Mouse (Mus musculus): ENCODE measurements around the gene Klhdc3.
A peak's percentile ranks its signal among the peaks of the same experiment; 100 is the strongest.

The Klhdc3 gene

DNA sequence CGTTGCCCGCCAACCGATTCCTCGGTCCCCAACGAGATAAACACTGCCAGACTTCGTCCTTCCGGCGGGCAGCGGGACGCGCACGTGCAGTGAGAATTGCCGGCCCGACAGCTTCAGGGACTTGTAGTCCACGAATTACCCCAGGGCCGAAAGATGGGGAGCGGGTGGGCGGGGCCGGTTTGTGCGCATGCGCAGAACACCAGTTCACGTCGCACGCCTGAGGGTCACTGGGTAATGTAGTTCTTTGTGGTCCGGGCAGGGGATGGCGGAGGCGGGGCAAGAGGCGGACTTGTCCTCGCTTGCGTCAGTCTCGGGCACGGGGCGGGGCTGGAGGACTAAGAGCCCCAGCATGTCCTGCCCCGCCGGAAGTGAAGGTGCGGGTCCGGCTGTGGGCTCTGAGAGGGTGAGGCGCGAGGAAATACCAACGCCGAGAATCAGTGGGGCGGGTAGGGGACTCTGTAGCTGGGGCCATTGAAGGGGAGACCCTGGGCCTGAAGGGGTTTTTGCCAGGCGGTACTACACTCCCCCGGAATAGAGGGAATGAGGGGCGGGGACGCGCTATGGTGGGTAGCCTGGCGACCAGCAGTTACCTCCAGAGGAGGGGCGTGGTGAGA lies at the start of gene Klhdc3:
TSS of gene Klhdc3 (minus strand) at position 155 of the 614 bp plus-strand sequence.
- DNase-seq = peak; percentile 99

DNA sequence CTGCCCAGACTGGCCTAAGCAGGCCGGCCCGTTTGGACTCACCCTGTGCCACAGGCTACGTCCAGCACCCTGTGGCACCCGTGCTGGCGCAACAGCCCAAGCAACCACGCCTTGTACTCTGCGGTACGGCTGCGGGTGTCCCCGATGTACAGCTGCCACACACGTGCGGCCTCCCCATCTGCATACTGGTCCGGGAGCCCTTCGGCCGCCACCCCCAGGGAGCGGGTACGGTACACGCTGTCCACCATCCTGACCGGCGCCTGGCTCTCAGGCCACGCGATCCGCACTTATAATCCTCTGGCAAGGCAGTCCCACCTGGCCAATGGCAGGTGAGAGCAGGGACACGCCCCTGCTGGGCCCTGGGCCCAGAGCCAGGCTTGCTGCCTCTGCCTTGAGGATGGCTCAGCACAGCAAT lies 48.2 kb upstream of the Klhdc3 start, which contains the start of gene Gnmt:
TSS of gene Gnmt (minus strand) at position 265 of the 415 bp plus-strand sequence.
- DNase-seq = no peak

GRCm38 (mm10) chr17:46728496-46728895 lies 47.8 kb upstream of the Klhdc3 start:
- DNase-seq = no peak

DNA sequence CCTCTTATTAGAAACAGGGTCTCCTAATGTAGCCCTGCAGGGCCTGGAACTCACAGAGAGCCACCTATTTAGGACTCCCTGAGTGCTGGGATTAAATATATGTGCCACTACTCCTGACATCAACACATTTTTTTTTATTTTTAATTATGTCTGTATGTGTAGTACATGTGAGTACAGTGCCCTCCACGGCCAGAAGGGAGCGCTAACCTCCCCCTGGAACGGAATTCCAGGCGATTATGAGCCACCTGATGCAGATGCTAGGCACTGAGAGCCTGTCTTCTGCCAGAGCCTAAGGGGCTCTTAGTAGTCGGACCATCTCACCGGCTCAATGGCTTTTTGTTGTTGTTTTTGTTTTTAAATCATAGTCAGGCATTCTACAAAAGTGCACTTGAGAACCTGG lies 47.3 kb upstream of the Klhdc3 start:
- DNase-seq = peak; percentile 42

GRCm38 (mm10) chr17:46727271-46727670 lies 46.6 kb upstream of the Klhdc3 start:
- DNase-seq = no peak

- no peak for DNase-seq
Observed at GRCm38 (mm10) chr17:46725731-46726645, 45.3 kb upstream of the Klhdc3 start.

GRCm38 (mm10) chr17:46725273-46725672 lies 44.6 kb upstream of the Klhdc3 start:
- no peak for DNase-seq

- no peak for DNase-seq
Observed at GRCm38 (mm10) chr17:46724477-46725084, 43.9 kb upstream of the Klhdc3 start.

- DNase-seq = no peak
Observed at GRCm38 (mm10) chr17:46721077-46721476, 40.4 kb upstream of the Klhdc3 start.

DNA sequence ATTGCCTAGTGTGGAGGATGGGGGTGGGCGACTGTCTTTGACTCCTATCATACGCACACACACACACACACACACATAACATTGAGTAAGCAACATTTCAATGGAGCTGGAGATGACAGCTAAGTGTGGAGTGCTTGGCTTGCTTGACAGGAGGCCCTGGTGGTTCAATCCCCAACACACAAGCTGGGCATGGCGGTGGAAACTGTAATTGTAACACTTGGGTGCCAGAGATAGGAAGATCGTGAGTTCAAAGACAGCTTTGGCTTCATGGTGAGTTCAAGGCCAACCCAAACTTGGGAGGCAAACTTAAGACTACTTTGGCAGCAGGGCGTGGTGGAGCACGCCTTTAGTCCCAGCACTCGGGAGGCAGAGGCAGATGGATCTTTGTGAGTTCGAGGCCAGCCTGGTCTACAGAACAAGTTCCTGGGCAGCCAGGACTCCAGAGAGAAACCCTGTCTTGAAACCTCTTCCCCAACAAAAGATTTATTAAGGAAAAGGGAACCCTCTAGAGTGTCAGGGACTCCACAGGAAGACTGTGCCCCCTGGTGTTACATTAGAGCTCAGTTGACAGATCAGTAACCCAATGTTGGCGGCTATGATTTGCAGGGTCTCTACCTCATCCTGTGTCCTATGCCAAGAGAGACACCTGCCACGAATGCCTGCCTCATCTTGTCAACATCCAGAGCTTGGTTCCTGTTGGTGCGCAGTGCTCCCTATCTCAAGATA lies 34.2 kb upstream of the Klhdc3 start:
- DNase-seq = no peak

DNA sequence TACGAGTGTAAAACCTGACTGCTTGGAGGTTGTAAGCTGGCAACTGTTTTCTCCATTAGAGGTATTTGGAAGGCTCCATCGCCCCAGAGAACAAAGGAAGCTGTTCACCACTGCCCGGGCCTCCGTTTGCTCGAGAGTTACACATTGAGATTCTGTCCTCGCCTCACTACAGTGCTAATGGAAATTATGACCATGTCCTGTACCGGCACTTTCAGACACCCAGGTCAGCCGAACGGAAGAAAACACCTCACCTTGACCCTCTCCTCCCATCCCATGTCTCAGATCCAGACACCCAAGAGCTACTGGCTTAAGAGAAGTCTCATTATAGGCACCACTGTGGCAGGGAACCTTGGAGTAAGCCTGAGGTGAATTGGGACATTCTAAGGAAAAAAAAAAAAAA lies 33.1 kb upstream of the Klhdc3 start:
- DNase-seq = no peak

GRCm38 (mm10) chr17:46712442-46712841 lies 31.7 kb upstream of the Klhdc3 start:
- no peak for DNase-seq

DNA sequence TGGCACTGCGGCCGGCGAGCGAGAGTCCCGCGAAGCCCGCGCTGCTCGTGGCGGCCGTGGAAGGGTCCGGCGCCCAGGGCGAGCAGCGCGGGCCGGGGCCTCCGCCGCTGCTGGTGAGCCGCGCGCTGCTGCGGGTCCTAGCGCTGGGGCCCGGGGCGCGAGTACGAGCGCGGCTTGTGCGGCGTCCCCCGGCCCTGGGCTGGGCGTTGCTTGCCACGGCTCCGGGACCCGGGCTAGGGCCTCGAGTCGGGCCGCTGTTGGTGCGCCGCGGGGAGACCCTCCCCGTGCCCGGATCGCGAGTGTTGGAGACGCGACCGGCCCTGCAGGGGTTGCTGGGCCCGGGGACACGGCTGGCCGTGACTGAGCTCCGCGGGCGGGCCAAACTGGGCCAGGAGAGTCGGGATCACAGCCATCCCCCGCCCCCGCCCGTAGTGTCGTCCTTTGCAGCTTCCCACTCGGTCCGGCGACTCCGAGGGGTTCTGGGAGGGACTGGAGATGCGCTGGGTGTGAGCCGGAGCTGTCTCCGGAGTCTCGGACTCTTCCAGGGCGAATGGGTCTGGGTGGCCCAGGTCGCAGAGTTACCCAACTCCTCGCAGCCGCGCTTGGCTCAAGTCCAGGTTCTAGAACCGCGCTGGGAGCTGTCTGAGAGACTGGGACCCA lies 31.0 kb upstream of the Klhdc3 start:
- DNase-seq = peak; percentile 50

GRCm38 (mm10) chr17:46710959-46711597 lies 30.4 kb upstream of the Klhdc3 start, which contains the start of gene Pex6:
Gene Pex6 (plus strand): TSS chr17:46711463.
- peak; percentile 95 for DNase-seq

DNA sequence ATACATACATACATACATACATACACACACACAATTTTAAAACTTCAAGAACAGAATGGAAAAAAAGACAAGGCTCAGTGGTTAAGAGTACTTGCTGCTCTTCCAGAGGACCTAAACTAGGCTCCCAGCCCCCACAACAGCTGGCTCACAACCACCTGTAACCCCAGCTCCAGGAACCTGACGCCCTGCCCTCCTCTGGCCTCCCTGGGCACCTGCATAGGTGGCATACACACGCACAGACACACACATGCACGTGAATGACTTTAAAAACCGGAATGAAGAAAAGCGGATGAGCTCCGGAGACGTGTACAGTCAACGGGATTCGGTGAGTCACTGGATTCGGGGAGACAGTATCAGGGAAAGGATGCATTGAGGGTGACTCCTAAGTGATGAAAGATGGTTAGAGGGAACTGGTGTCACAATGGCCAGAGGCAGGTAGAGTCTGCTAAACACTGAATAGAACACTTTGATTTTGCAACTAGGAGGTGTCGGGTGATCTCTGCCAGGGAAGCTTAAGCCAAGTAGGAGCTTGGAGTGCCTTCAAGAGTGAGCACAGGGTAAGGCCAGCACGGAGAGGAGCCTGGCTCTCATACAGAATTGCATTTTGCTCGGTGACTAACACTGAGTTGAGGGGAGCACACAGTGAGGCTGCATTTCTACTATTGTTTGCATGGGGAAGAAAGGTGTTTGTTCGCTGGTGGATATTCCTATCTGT lies 25.8 kb upstream of the Klhdc3 start:
- DNase-seq = no peak

DNA sequence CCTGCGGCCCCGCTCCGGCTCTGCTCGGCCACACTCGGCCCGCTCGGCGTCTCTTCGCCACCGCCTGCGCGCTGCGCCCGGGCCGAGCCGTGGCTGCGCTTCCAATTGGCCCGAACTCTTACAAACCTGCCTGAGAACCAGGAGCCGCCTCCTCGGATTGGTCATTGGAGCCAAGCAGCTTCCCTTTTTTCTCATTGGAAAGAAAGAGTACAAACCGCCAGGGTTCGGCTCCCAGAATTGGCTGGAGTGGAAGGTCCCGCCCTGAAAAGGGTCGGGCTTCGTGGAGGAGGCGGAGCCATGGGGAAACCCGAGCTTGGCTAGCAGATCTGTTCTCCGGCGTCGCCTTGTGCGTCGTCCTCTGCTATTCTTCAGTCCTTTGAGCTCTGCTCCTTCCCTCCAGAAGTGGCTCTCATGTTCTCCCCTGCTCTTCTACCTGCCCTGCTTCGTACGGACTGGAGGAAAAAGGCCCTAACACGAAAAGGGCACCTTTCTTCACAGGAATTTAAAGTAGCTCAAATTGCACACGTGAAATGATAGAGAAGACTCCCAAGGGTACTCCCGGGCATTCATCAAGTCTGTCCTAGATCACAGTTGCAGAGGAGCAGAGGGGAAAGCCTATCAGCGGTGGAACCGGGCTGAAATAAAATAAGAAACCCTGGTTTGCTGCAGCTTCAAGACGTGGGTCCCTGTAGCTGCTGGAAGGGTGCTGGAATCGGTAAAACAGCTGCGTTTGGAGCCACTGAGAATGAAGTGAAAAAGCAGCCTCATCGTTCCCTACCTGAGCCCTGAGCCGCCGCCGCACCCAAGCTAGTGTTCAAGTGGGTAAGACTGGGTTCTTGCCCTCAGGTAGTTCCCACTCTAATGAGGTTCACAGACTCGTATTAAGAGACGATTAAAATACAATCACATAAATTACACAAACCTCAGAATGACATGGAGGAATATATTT lies 24.4 kb upstream of the Klhdc3 start, which contains the start of gene Ppp2r5d:
TSS of gene Ppp2r5d (minus strand) at position 225 of the 949 bp plus-strand sequence.
- DNase-seq = peak; percentile 92

DNA sequence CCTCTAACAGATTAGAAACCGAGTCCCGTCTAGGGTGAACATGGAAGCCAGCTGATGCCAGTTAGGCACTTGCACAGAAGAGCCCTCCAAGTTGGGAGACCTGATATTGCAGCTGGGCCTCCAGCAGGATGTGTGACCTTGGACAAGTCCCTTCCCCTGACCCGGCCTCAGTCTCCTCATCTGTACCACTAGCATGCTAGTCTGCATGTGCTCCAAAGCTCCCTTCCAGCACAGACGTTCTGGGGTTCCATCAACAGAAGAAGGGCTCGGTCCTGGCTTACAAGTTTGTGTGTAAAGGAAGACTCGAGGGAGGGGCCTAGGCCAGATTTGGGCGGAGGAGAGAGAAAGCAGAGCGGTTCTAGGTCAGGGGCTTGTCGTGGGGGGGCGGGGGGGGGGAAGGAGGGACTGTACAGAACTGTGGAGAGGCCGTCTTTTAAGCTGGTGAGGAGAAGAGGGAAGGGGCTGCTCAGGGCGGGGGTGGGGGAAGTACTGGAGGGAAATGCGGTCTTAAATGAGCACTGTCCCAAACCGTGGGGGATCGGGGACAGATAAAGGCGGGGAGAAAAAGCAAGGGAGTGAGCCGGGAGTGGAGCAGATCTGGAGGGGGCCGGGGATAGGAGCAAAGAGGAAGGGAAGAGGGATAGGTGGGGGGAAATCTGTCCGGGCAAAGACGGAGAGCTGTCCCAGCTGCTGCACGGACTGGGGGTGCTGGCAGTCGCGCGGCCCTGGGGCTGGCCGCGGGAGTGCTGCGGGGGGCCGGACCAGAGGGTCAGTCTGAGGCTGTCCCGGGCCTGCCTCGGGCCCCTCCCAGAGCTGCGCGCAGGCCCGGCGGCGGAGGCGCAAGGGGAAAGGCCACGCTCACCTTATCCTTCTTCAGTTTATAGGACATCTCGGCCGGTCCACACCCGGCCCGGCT lies 23.5 kb upstream of the Klhdc3 start:
- DNase-seq = no peak

- DNase-seq = no peak
Observed at GRCm38 (mm10) chr17:46702506-46702905, 21.8 kb upstream of the Klhdc3 start.

GRCm38 (mm10) chr17:46702100-46702499 lies 21.4 kb upstream of the Klhdc3 start:
- no peak for DNase-seq

Data from right cerebral cortex, postnatal 14 days (tissue).